Mouse (Mus musculus): ENCODE measurements at regions not wholly inside any gene's neighbourhood (a gene's known extent, or its start where the extent isn't known, plus 50 kb on each side); places are given as distances from the start of the nearest gene placed in this dataset.

DNA sequence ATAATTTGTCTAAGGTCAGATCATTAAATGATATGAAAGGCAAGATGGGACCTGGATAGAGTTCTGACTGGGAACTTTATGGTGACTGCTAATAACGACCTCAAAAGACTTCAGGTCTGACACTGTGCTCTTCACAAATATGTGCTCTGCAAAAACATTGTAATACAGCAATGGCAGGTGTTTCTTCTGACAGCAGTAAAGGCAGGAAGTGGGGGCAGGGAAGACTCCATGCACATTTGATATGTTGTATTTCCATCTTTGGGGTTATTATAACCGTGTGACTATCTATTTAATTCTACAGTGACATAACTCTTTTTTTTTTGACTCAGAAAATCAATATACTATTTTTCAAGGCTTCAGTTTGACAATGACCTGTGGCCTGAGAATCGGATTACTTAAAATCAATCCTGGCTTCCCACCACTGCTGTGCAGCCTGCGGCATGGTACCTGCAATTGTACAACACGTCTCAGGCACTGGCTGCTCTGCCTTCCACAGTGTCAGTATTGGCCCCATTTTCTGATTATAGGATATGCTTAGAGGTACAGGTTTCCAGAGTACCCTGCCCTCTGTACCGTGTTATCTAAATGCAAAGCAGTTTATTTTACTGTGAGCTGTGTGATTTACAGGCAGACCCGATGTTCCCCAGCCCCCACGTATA is 139.4 kb downstream of the Klf6 start:
- H3K36me3 ChIP-seq, result no peaks in the 10 kb centered on the region
- H3K4me2 ChIP-seq (replicated peaks), result no peak overlapping the region
- H3K9ac ChIP-seq, result no peak overlapping the region
- no peaks in the 10 kb centered on the region for H3K27me3 ChIP-seq
- 70% methylated on average over 8 of the region's 8 CpGs for WGBS
- no peaks in the 10 kb centered on the region for H3K4me1 ChIP-seq
- H3K9me3 ChIP-seq, result no peaks in the 10 kb centered on the region
- H3K27ac ChIP-seq, result no peak overlapping the region
- no peak for ATAC-seq (ENCODE audit: low FRiP score, low read depth)
- no peak overlapping the region for H3K4me3 ChIP-seq

DNA sequence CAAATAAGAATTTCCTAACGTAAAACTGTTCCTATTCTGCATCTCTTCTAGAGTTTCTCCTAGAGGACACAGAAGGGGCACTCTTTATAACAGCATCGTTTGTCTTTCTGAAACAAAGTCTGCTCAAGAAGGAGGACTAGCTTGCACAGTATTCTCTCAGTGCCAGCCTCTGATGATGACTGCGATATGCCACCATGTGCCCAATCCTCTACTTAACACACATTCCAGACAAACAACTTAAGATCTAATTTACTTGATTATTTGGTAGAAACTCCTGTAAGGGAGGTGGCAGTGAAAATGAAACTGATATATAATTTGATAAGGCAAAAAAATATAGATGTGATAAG is 139.9 kb downstream of the Klf6 start:
- H3K9me3 ChIP-seq, result no peaks in the 10 kb centered on the region
- no peak overlapping the region for H3K9ac ChIP-seq
- no peak overlapping the region for H3K4me3 ChIP-seq
- no peak for ATAC-seq (ENCODE audit: low FRiP score, low read depth)
- no peak overlapping the region for H3K27ac ChIP-seq
- H3K4me1 ChIP-seq, result no peaks in the 10 kb centered on the region
- WGBS, result 76% methylated on average over 3 of the region's 3 CpGs
- H3K36me3 ChIP-seq, result no peaks in the 10 kb centered on the region
- H3K27me3 ChIP-seq, result no peaks in the 10 kb centered on the region
- H3K4me2 ChIP-seq (replicated peaks), result no peak overlapping the region

DNA sequence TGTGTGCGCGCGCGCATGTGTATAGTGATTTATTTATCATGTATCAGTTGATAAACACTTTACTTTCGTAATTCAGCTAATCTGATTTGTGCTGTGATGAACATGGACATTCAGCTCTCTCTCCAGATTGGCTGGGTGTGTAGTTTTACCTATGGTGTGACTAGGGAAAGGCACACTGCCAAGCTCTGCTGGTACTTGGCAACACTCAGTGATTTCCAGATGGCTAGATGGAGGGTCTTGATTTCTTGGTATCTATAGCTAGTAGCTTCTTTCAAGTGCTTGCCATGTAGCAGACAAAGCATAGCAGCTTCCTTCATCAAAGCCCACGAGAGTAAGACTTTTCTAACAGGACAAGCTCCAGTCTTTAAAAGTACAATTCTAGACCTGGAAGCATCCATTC is 144.6 kb downstream of the Klf6 start:
- Histone ChIP-seq H3K9ac (no peak overlapping the region), H3K27me3 (no peaks in the 10 kb centered on the region), H3K9me3 (no peaks in the 10 kb centered on the region), H3K4me1 (no peaks in the 10 kb centered on the region), H3K36me3 (no peaks in the 10 kb centered on the region), H3K4me2 (replicated peaks) (no peak overlapping the region), H3K4me3 (no peak overlapping the region), H3K27ac (no peak overlapping the region)
- no peak for ATAC-seq (ENCODE audit: low FRiP score, low read depth)
- WGBS, result 95% methylated on average over 6 of the region's 6 CpGs

DNA sequence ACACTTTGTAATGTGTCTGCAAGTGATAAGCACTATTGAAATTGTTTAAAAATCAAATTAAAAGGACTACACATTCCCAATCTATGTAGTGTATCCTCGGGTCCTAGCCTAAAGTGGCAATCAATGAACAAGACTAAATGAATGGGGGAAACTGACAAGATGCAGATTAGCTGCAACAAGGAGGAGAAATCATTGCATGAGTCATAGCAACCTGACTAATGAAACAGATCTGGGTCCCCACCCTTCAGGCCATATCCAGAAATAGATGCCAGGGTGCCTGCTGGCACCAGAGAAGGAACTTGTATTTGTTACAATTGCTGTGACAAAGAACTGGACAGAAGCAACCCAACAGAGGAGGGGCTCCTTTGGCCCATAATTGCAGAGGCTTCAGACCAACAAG is 148.4 kb downstream of the Klf6 start:
- 63% methylated on average over 1 of the region's 1 CpGs for WGBS
- Histone ChIP-seq H3K27ac (no peak overlapping the region), H3K9ac (no peak overlapping the region), H3K27me3 (no peaks in the 10 kb centered on the region), H3K4me1 (no peaks in the 10 kb centered on the region), H3K4me3 (no peak overlapping the region), H3K9me3 (no peaks in the 10 kb centered on the region), H3K36me3 (no peaks in the 10 kb centered on the region), H3K4me2 (replicated peaks) (no peak overlapping the region)
- no peak for ATAC-seq (ENCODE audit: low FRiP score, low read depth)

DNA sequence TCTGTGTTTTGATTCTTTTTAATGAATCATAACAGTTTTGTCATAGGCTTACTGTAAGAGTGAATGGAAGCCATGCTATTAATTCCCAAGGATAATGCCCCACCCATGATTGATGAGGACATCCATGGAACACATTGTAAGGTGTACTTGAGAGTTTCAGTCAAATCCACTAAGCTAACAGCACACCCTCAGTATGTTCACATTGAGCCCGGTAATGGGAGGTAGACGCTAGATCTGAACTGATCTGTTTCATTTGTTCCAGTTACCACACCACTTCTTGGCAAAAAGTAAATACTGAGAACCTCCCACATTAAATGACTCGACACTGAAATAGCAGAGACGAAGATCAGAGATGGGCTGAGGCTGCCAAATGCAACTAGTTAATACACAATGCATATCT is 165.9 kb downstream of the Klf6 start:
- no peak overlapping the region for H3K27ac ChIP-seq
- H3K4me2 ChIP-seq (replicated peaks), result no peak overlapping the region
- H3K36me3 ChIP-seq, result no peaks in the 10 kb centered on the region
- no peak overlapping the region for H3K9ac ChIP-seq
- no peak overlapping the region for H3K4me3 ChIP-seq
- ATAC-seq (ENCODE audit: low FRiP score, low read depth), result no peak
- no peaks in the 10 kb centered on the region for H3K27me3 ChIP-seq
- H3K4me1 ChIP-seq, result peaks cover 10% of the 10 kb centered on the region
- WGBS, result 92% methylated on average over 4 of the region's 4 CpGs
- H3K9me3 ChIP-seq, result no peaks in the 10 kb centered on the region

DNA sequence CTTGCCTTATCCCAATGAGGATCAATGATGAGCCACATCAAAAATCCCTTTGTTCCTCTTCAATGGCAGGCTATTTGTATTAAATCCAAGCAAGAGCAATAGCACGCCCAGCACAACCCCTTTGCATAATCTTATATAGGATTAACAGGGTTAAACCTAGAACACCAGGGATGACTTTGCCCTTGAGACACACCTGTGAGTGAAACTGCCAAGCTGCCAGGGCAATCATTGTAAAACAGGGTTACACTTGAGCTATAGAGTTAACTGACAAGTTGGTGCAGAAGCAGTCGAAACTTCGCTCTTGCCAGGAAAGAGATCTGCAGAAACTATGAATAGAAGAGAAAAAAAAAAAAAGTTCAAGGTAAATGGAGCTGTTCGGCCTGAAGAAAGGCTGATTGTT is 167.6 kb downstream of the Klf6 start:
- WGBS, result 46% methylated on average over 4 of the region's 4 CpGs
- no peak for ATAC-seq (ENCODE audit: low FRiP score, low read depth)
- Histone ChIP-seq H3K27ac (no peak overlapping the region), H3K36me3 (no peaks in the 10 kb centered on the region), H3K4me3 (no peak overlapping the region), H3K27me3 (no peaks in the 10 kb centered on the region), H3K9me3 (no peaks in the 10 kb centered on the region), H3K4me1 (peaks cover 10% of the 10 kb centered on the region), H3K9ac (no peak overlapping the region), H3K4me2 (replicated peaks) (no peak overlapping the region)

DNA sequence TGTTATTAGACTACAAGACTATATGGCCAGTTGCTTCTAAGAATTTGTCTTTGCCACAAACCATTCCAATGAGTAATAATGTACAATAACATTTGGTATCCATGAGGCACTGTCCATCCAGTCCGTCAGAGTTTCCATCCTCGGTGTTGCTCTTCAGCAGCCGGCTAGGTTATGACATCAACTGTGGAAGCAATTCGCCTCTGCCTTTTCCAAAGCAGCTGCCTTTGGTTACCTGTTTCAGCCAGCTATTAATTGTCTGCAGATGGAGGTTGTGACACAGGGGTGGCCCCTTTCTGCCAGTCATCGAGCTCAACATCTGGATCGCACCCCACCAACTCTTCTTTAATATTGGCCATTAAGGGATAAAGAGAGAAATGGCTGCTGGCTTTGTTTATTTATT is 168.2 kb downstream of the Klf6 start:
- H3K4me3 ChIP-seq, result no peak overlapping the region
- no peak overlapping the region for H3K27ac ChIP-seq
- H3K4me1 ChIP-seq, result peaks cover 10% of the 10 kb centered on the region
- H3K9ac ChIP-seq, result no peak overlapping the region
- 12% methylated on average over 6 of the region's 6 CpGs for WGBS
- no peaks in the 10 kb centered on the region for H3K9me3 ChIP-seq
- 0 out of 2 replicates have a peak, but pooled peaks have one; percentile 64 for ATAC-seq (ENCODE audit: low FRiP score, low read depth)
- H3K27me3 ChIP-seq, result no peaks in the 10 kb centered on the region
- peak overlapping the region; percentile 19 for H3K4me2 ChIP-seq (replicated peaks)
- H3K36me3 ChIP-seq, result no peaks in the 10 kb centered on the region

DNA sequence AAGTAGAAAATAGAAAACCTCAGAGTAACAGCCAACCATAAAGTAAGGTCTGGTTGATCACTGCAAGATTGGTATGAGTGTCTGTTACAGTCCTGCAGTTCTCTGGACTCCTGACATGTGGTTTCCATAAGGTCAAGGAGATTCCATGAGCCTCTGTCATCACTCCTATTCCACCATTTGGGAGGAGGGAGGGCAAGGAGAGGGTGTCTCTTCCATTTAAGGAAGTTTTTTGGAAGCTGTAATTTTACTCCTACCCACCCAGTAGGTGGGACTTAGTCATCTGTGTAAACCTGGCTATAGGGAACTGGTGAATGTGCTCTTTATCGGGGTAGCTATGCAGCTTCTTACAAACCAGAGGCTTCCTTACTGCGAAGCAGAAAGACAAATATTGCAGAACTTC is 168.8 kb downstream of the Klf6 start:
- no peaks in the 10 kb centered on the region for H3K36me3 ChIP-seq
- H3K9me3 ChIP-seq, result no peaks in the 10 kb centered on the region
- peaks cover 10% of the 10 kb centered on the region for H3K4me1 ChIP-seq
- no peaks in the 10 kb centered on the region for H3K27me3 ChIP-seq
- ATAC-seq (ENCODE audit: low FRiP score, low read depth), result no peak; the same call in 1 of the 2 replicates
- no peak overlapping the region for H3K9ac ChIP-seq
- 0 out of 2 replicates have a peak overlapping the region, but pooled peaks have one; percentile 19 for H3K4me2 ChIP-seq (replicated peaks)
- no peak overlapping the region for H3K4me3 ChIP-seq
- H3K27ac ChIP-seq, result no peak overlapping the region
- 56% methylated on average over 2 of the region's 2 CpGs for WGBS

DNA sequence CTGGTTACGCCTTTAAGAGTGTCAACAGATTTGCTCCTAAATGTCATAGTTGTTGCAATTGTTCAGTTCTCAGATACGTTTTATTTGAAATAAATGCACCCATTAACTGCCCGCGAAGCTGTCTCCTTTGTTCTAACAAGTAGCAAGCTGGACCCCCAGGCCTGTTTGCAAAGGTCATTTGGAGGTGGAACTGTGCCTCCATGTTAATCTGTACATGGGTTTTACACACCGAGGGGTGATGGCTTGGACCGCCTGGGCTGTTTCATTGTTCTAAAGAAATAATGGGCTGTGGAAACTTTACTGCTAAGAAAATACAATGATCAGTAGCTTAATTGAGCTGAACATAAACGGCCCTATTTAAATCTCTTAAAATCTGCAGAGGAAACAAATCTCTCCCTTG is 178.8 kb downstream of the Klf6 start:
- Histone ChIP-seq H3K27me3 (no peaks in the 10 kb centered on the region), H3K27ac (no peak overlapping the region), H3K36me3 (no peaks in the 10 kb centered on the region), H3K9ac (no peak overlapping the region), H3K9me3 (no peaks in the 10 kb centered on the region), H3K4me2 (replicated peaks) (no peak overlapping the region), H3K4me3 (no peak overlapping the region), H3K4me1 (no peaks in the 10 kb centered on the region)
- no peak for ATAC-seq (ENCODE audit: low FRiP score, low read depth)
- 41% methylated on average over 7 of the region's 7 CpGs for WGBS

DNA sequence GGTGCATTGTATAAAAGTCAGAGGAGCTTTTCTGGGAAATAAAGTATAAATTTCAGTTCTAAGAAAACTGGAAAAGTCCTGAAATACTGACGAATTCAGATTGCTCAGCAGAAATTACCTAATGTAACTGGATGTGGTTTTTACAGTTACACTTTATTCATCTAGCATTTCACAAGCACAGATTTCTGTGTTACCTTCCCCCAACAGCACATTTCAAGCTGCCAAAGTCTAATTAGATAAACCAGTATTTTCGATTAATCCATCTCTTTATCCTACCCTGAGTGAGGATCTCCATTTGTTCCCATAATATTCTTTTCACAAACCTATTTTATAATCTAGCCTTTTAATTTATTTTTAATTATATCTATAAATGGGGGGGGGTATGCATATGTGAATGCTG is 179.4 kb downstream of the Klf6 start:
- WGBS, result 62% methylated on average over 2 of the region's 2 CpGs
- ATAC-seq (ENCODE audit: low FRiP score, low read depth), result no peak
- no peaks in the 10 kb centered on the region for H3K27me3 ChIP-seq

DNA sequence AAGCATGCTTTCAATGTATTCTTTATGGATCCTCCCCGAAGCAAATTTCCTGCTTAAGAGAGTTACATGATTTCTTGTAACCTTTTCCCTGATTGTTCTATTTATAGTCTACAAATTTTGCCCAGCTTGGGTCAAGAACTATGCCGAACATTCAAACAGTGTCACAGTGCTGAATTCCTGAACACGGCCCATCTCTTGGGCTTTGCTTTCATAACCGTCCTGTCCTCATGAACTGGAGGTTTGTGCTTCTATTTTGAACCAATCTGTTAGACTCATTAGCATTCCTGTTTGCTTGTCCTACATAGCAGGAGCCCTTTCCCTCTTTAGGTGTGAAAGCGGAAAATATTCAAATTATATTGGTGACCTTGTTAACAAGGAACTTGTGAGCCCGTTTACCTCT is 181.2 kb downstream of the Klf6 start:
- Histone ChIP-seq H3K4me2 (replicated peaks) (no peak overlapping the region), H3K9ac (no peak overlapping the region), H3K36me3 (no peaks in the 10 kb centered on the region), H3K4me3 (no peak overlapping the region), H3K27ac (no peak overlapping the region), H3K9me3 (no peaks in the 10 kb centered on the region), H3K27me3 (no peaks in the 10 kb centered on the region), H3K4me1 (no peaks in the 10 kb centered on the region)
- WGBS, result 63% methylated on average over 6 of the region's 6 CpGs
- ATAC-seq (ENCODE audit: low FRiP score, low read depth), result no peak

More for the DNA sequence above, 179.4 kb downstream of the Klf6 start:
- Histone ChIP-seq H3K27ac (no peak overlapping the region), H3K9ac (no peak overlapping the region), H3K4me2 (replicated peaks) (no peak overlapping the region), H3K9me3 (no peaks in the 10 kb centered on the region), H3K4me3 (no peak overlapping the region), H3K36me3 (no peaks in the 10 kb centered on the region), H3K4me1 (no peaks in the 10 kb centered on the region)

DNA sequence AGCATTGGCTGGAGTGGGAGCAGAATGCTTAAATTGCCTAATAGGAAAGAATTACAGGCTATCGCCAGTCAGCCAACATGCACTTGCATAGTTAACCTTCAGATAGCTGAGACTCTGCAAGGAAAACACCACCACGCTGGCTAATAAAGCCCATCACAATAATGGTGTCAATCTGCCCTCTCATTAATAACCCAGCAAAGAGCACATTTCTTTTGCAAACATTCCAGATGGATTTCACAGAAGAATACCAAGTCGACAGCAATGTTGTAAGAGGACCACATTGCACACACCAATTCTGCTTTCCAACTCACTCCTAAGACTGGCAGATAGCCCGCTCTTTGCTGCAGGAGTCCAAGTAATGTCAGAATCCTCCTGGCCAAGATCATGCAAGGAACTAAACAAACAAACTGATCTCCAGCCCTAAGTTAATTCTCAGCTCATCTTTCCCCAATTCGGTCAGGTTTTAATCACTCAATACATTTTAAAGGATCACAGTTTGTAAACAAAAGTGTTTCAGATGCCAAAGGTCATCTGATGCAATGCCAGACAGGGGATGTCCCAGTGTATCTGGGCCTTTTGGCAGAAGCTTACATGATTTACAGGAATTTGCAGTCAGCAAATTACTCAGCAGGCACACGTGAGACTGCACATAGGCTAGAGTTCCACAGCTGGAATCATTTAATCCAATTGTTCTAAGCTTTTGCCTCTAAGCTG is 198.4 kb downstream of the Klf6 start:
- Histone ChIP-seq H3K9ac (no peak overlapping the region), H3K4me1 (peaks cover 13% of the 10 kb centered on the region), H3K9me3 (no peaks in the 10 kb centered on the region), H3K4me2 (replicated peaks) (peak overlapping the region; percentile 41), H3K27ac (no peak overlapping the region), H3K4me3 (no peak overlapping the region), H3K36me3 (no peaks in the 10 kb centered on the region), H3K27me3 (no peaks in the 10 kb centered on the region)
- WGBS, result 23% methylated on average over 6 of the region's 6 CpGs
- peak; percentile 73 for ATAC-seq (ENCODE audit: low FRiP score, low read depth)

Data from limb, embryonic 13.5 days (tissue).